Mouse (Mus musculus) activated CD4-positive, CD25-positive, alpha-beta regulatory T cell, adult 4 months (primary cell): ENCODE data around the gene Camta1. TPM values are rescaled to one million over a fixed set of nuclear protein-coding genes. Genes with fewer than 3 reads are reported as not detected.

ENCODE experiments used
- ATAC-seq: one replicate; pipeline ENCODE4 v1.8.0; 2017
- polyA plus RNA-seq, 2 experiments: library from polyadenylated mRNA; unstranded; fragments of 100-300 nt; shearing (Covaris generic); gene quantifications; one replicate each; pipeline ENCODE4 v1.2.1; 2017

The Camta1 gene
- polyA plus RNA-seq, 2 experiments from 2014 or later: 45.5 to 49.5 TPM

GRCm38 (mm10) chr4:150964635-150965554, 896.8 kb downstream of the Camta1 start:
- ATAC-seq: peak; percentile 82

- no peak for ATAC-seq
Observed at GRCm38 (mm10) chr4:150963711-150964110, 898.0 kb downstream of the Camta1 start.

- no peak for ATAC-seq
Observed at GRCm38 (mm10) chr4:150962231-150962630, 899.4 kb downstream of the Camta1 start.

GRCm38 (mm10) chr4:150958536-150958935, 903.1 kb downstream of the Camta1 start:
- no peak for ATAC-seq

- no peak for ATAC-seq
Observed at GRCm38 (mm10) chr4:150957106-150957458, 904.6 kb downstream of the Camta1 start.

- ATAC-seq: no peak
Observed at GRCm38 (mm10) chr4:150956369-150957105, 905.1 kb downstream of the Camta1 start.

GRCm38 (mm10) chr4:150950972-150951371, 910.7 kb downstream of the Camta1 start:
- ATAC-seq: peak; percentile 87

- ATAC-seq: no peak
Observed at GRCm38 (mm10) chr4:150944707-150945106, 917.0 kb downstream of the Camta1 start.

- ATAC-seq: peak; percentile 79
Observed at GRCm38 (mm10) chr4:150939991-150940651, 921.6 kb downstream of the Camta1 start.

GRCm38 (mm10) chr4:150938063-150938452, 923.6 kb downstream of the Camta1 start:
- peak; percentile 55 for ATAC-seq

- ATAC-seq: peak; percentile 34
Observed at GRCm38 (mm10) chr4:150937293-150938062, 924.2 kb downstream of the Camta1 start.

GRCm38 (mm10) chr4:150933503-150933902, 928.2 kb downstream of the Camta1 start:
- ATAC-seq: no peak

GRCm38 (mm10) chr4:150927789-150928188, 933.9 kb downstream of the Camta1 start:
- peak; percentile 29 for ATAC-seq

- peak; percentile 45 for ATAC-seq
Observed at GRCm38 (mm10) chr4:150926924-150927705, 934.6 kb downstream of the Camta1 start.

- no peak for ATAC-seq
Observed at GRCm38 (mm10) chr4:150925923-150926322, 935.8 kb downstream of the Camta1 start.

GRCm38 (mm10) chr4:150924936-150925335, 936.7 kb downstream of the Camta1 start:
- peak; percentile 37 for ATAC-seq

GRCm38 (mm10) chr4:150924308-150924707, 937.4 kb downstream of the Camta1 start:
- peak; percentile 56 for ATAC-seq

- peak; percentile 36 for ATAC-seq
Observed at GRCm38 (mm10) chr4:150921206-150921605, 940.5 kb downstream of the Camta1 start.

GRCm38 (mm10) chr4:150917336-150918027, 944.2 kb downstream of the Camta1 start:
- no peak for ATAC-seq

- peak; percentile 55 for ATAC-seq
Observed at GRCm38 (mm10) chr4:150915181-150915906, 946.3 kb downstream of the Camta1 start.
